Mouse (Mus musculus): Measurements from ENCODE around the gene Endov. TPM values are rescaled to one million over a fixed set of nuclear protein-coding genes. Genes with fewer than 3 reads are reported as not detected.

Endov gene
- polyA plus RNA-seq, 1 experiment from 2014 or later, result 10.6 TPM

DNA sequence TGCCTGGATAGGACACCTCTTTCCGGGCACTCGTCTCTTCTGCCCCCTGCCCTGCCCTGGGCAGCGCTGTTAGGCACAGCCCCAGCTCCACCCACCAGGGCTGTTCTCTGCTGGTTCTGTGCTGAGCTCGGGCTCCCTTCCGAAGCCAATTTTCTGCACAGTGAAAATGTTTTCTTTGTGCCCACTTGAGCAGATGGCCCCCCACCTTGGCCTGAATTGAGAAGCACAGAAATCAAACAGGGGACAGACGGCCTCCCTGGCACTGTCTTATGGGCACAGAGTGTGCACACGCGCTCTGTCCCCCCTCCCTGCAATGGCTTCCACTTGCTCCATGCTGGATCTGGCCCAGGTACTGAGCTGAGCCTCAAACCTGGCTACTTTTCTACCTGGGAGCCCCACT is 41.3 kb downstream of the Endov start:
- no peak overlapping the region for H3K27ac ChIP-seq (ENCODE audit: low read depth, low read length)
- WGBS, result 76% methylated on average over 8 of the region's 8 CpGs
- H3K4me2 ChIP-seq (replicated peaks; ENCODE audit: low read depth), result no peak overlapping the region
- TF ChIP-seq CTCF (IDR thresholded peaks at IDR 0.05; ENCODE audit: low read depth), result no peak
- no peaks in the 10 kb centered on the region for H3K27me3 ChIP-seq (replicated peaks; ENCODE audit: control insufficient read depth, insufficient read depth, low read length)
- no peak overlapping the region for H3K4me3 ChIP-seq (ENCODE audit: low read depth, low read length)
- no peak overlapping the region for H3K9ac ChIP-seq (ENCODE audit: low read depth, low read length)
- H3K36me3 ChIP-seq (ENCODE audit: control insufficient read depth, insufficient read depth), result no peaks in the 10 kb centered on the region
- ATAC-seq, result no peak
- no peaks in the 10 kb centered on the region for H3K9me3 ChIP-seq (ENCODE audit: control insufficient read depth)
- no peaks in the 10 kb centered on the region for H3K4me1 ChIP-seq (replicated peaks; ENCODE audit: control insufficient read depth, insufficient read depth, low read length)

GRCm38 (mm10) chr11:119533745-119534144 is 42.6 kb downstream of the Endov start:
- Histone ChIP-seq H3K4me1 (replicated peaks; ENCODE audit: control insufficient read depth, insufficient read depth, low read length) (no peaks in the 10 kb centered on the region), H3K36me3 (ENCODE audit: control insufficient read depth, insufficient read depth) (no peaks in the 10 kb centered on the region), H3K9ac (ENCODE audit: low read depth, low read length) (no peak overlapping the region), H3K4me2 (replicated peaks; ENCODE audit: low read depth) (no peak overlapping the region), H3K4me3 (ENCODE audit: low read depth, low read length) (no peak overlapping the region), H3K27me3 (replicated peaks; ENCODE audit: control insufficient read depth, insufficient read depth, low read length) (no peaks in the 10 kb centered on the region), H3K27ac (ENCODE audit: low read depth, low read length) (no peak overlapping the region), H3K9me3 (ENCODE audit: control insufficient read depth) (no peaks in the 10 kb centered on the region)
- peak; percentile 32; the same call in 1 of the 2 replicates for TF ChIP-seq CTCF (IDR thresholded peaks at IDR 0.05; ENCODE audit: low read depth)
- WGBS, result 66% methylated on average over 7 of the region's 7 CpGs
- no peak for ATAC-seq

- Histone ChIP-seq H3K27ac (ENCODE audit: low read depth, low read length) (no peak overlapping the region), H3K27me3 (replicated peaks; ENCODE audit: control insufficient read depth, insufficient read depth, low read length) (peaks cover 25% of the 10 kb centered on the region), H3K4me2 (replicated peaks; ENCODE audit: low read depth) (no peak overlapping the region), H3K9me3 (ENCODE audit: control insufficient read depth) (no peaks in the 10 kb centered on the region), H3K36me3 (ENCODE audit: control insufficient read depth, insufficient read depth) (no peaks in the 10 kb centered on the region), H3K9ac (ENCODE audit: low read depth, low read length) (no peak overlapping the region), H3K4me3 (ENCODE audit: low read depth, low read length) (no peak overlapping the region), H3K4me1 (replicated peaks; ENCODE audit: control insufficient read depth, insufficient read depth, low read length) (no peaks in the 10 kb centered on the region)
- no peak for TF ChIP-seq CTCF (IDR thresholded peaks at IDR 0.05; ENCODE audit: low read depth)
- ATAC-seq, result no peak
- WGBS, result 33% methylated on average over 14 of the region's 14 CpGs
These were observed 48.8 kb downstream of the Endov start for GRCm38 (mm10) chr11:119539944-119540343.

- H3K9me3 ChIP-seq (ENCODE audit: control insufficient read depth), result no peaks in the 10 kb centered on the region
- no peaks in the 10 kb centered on the region for H3K4me1 ChIP-seq (replicated peaks; ENCODE audit: control insufficient read depth, insufficient read depth, low read length)
- H3K4me3 ChIP-seq (ENCODE audit: low read depth, low read length), result no peak overlapping the region
- H3K9ac ChIP-seq (ENCODE audit: low read depth, low read length), result no peak overlapping the region
- H3K4me2 ChIP-seq (replicated peaks; ENCODE audit: low read depth), result no peak overlapping the region
- H3K27me3 ChIP-seq (replicated peaks; ENCODE audit: control insufficient read depth, insufficient read depth, low read length), result peaks cover 30% of the 10 kb centered on the region
- H3K36me3 ChIP-seq (ENCODE audit: control insufficient read depth, insufficient read depth), result no peaks in the 10 kb centered on the region
- no peak for TF ChIP-seq CTCF (IDR thresholded peaks at IDR 0.05; ENCODE audit: low read depth)
- ATAC-seq, result no peak
- 76% methylated on average over 9 of the region's 9 CpGs for WGBS
- no peak overlapping the region for H3K27ac ChIP-seq (ENCODE audit: low read depth, low read length)
These were observed 49.4 kb downstream of the Endov start for GRCm38 (mm10) chr11:119540560-119540959.

DNA sequence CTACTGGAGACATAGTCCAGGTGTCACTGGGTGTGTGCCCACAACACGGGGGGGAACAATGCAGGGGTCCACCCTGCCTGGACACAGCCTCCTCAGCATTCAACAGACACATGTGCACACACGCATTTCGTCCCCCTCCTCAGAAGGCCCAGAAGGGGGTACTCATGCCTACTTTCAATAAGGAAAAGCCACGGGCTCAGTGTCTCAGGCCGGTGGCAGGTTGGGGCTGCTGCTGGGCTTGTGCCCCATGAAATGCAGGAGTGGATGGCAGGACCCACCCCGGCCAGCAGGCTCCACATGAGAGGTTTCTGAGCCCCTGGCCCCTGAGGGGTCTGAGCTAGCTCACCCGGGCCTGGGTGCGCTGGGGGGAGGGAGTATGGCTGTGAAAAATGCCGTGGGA is 49.9 kb downstream of the Endov start:
- 82% methylated on average over 9 of the region's 9 CpGs for WGBS
- no peak overlapping the region for H3K9ac ChIP-seq (ENCODE audit: low read depth, low read length)

DNA sequence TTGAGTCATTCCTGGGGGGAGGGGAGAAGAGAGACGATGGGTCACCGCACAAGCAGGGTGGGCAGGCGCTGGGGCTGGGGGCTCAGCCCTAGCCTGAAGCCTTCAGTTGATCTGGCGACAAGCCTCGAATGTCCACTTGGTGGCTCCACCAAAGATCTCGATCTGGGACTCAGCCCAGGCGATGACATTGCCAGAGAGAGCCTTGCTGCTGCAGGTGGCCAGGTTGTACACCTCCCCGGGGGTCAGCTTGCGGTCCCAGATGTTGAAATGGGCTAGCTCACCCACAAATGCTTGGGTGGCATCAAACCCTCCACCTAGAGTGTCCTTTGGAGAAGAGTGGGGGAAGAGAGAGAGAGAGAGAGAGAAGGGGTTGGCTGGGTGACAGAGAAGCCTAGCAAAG is 51.2 kb downstream of the Endov start:
- H3K27me3 ChIP-seq (replicated peaks; ENCODE audit: control insufficient read depth, insufficient read depth, low read length), result peaks cover 48% of the 10 kb centered on the region

More for the DNA sequence above, 49.9 kb downstream of the Endov start:
- Histone ChIP-seq H3K4me3 (ENCODE audit: low read depth, low read length) (no peak overlapping the region), H3K4me1 (replicated peaks; ENCODE audit: control insufficient read depth, insufficient read depth, low read length) (no peaks in the 10 kb centered on the region), H3K9me3 (ENCODE audit: control insufficient read depth) (no peaks in the 10 kb centered on the region), H3K27me3 (replicated peaks; ENCODE audit: control insufficient read depth, insufficient read depth, low read length) (peaks cover 35% of the 10 kb centered on the region), H3K4me2 (replicated peaks; ENCODE audit: low read depth) (no peak overlapping the region), H3K36me3 (ENCODE audit: control insufficient read depth, insufficient read depth) (no peaks in the 10 kb centered on the region), H3K27ac (ENCODE audit: low read depth, low read length) (no peak overlapping the region)
- ATAC-seq, result no peak
- no peak for TF ChIP-seq CTCF (IDR thresholded peaks at IDR 0.05; ENCODE audit: low read depth)

GRCm38 (mm10) chr11:119542886-119543285 is 51.7 kb downstream of the Endov start:
- no peaks in the 10 kb centered on the region for H3K36me3 ChIP-seq (ENCODE audit: control insufficient read depth, insufficient read depth)
- no peak for TF ChIP-seq CTCF (IDR thresholded peaks at IDR 0.05; ENCODE audit: low read depth)
- H3K4me2 ChIP-seq (replicated peaks; ENCODE audit: low read depth), result no peak overlapping the region
- WGBS, result 77% methylated on average over 5 of the region's 5 CpGs
- no peaks in the 10 kb centered on the region for H3K9me3 ChIP-seq (ENCODE audit: control insufficient read depth)
- no peak overlapping the region for H3K27ac ChIP-seq (ENCODE audit: low read depth, low read length)
- ATAC-seq, result no peak
- no peak overlapping the region for H3K9ac ChIP-seq (ENCODE audit: low read depth, low read length)
- peaks cover 7% of the 10 kb centered on the region; the same call in 1 of the 2 replicates for H3K4me1 ChIP-seq (replicated peaks; ENCODE audit: control insufficient read depth, insufficient read depth, low read length)
- H3K4me3 ChIP-seq (ENCODE audit: low read depth, low read length), result no peak overlapping the region
- H3K27me3 ChIP-seq (replicated peaks; ENCODE audit: control insufficient read depth, insufficient read depth, low read length), result peaks cover 53% of the 10 kb centered on the region

More for the DNA sequence above, 51.2 kb downstream of the Endov start:
- peak; percentile 35 for TF ChIP-seq CTCF (IDR thresholded peaks at IDR 0.05; ENCODE audit: low read depth)
- no peak overlapping the region for H3K4me3 ChIP-seq (ENCODE audit: low read depth, low read length)
- 37% methylated on average over 9 of the region's 9 CpGs for WGBS
- no peak for ATAC-seq
- no peaks in the 10 kb centered on the region for H3K9me3 ChIP-seq (ENCODE audit: control insufficient read depth)
- H3K36me3 ChIP-seq (ENCODE audit: control insufficient read depth, insufficient read depth), result no peaks in the 10 kb centered on the region
- H3K9ac ChIP-seq (ENCODE audit: low read depth, low read length), result no peak overlapping the region
- H3K4me2 ChIP-seq (replicated peaks; ENCODE audit: low read depth), result no peak overlapping the region
- peaks cover 7% of the 10 kb centered on the region; the same call in 1 of the 2 replicates for H3K4me1 ChIP-seq (replicated peaks; ENCODE audit: control insufficient read depth, insufficient read depth, low read length)
- H3K27ac ChIP-seq (ENCODE audit: low read depth, low read length), result no peak overlapping the region
